Mouse (Mus musculus) E14TG2a.4 (cell line): Measurements from ENCODE around the gene Brca1.
"Not testable (repeated sequence)": the region's sequence is repeated elsewhere in the genome, so short reads cannot be mapped to it uniquely, and the experiment has no call there.

Experiments
- CTCF ChIP-seq: conservative IDR thresholded peaks from 2 replicates; pipeline ENCODE4 v1.5.1; 2014; ENCODE audit warnings: low read length
- NANOG ChIP-seq: IDR thresholded peaks from 2 replicates; pipeline ENCODE4 v1.6.1; 2014; ENCODE audit warnings: borderline replicate concordance, low read length, mixed read lengths

GRCm38 (mm10) chr11:101441450-101442126 is 110.2 kb downstream of the Brca1 start:
- TF ChIP-seq CTCF, NANOG: not testable (repeated sequence)
